Mouse (Mus musculus) large intestine, adult 2 months (tissue): ENCODE data around the gene Vmn2r71. TPM values are rescaled to one million over a fixed set of nuclear protein-coding genes. Genes with fewer than 3 reads are reported as not detected.

Source experiments
- DNase-seq: peaks from one replicate; pipeline ENCODE4 v3.0.0-alpha.2; 2012; ENCODE audit warnings: low read depth, low spot score
- WGBS: fragments of 180-500 bp; shearing (Covaris S2); methylation state at CpG from one replicate; pipeline ENCODE4 v1.1.7; 2018; 5-methylcytosine and 5-hydroxymethylcytosine counted together
- polyA plus RNA-seq: library from polyadenylated mRNA; depleted of rRNA; stranded (reverse); fragments of >200 nt; gene quantifications from 2 replicates; pipeline ENCODE4 v1.2.3, GENCODE M21; 2012; rRNA removed

The Vmn2r71 gene
- not detected in 2 replicates for polyA plus RNA-seq

GRCm38 (mm10) chr7:85562787-85563186 lies at the start of gene Vmn2r71:
TSS of gene Vmn2r71 (plus strand) at chr7:85563087.
- WGBS: 87% methylated on average over 5 of the region's 5 CpGs
- no peak for DNase-seq

GRCm38 (mm10) chr7:85542108-85542507 lies 20.8 kb upstream of the Vmn2r71 start:
- WGBS: 87% methylated on average over 2 of the region's 2 CpGs
- DNase-seq: no peak

DNA sequence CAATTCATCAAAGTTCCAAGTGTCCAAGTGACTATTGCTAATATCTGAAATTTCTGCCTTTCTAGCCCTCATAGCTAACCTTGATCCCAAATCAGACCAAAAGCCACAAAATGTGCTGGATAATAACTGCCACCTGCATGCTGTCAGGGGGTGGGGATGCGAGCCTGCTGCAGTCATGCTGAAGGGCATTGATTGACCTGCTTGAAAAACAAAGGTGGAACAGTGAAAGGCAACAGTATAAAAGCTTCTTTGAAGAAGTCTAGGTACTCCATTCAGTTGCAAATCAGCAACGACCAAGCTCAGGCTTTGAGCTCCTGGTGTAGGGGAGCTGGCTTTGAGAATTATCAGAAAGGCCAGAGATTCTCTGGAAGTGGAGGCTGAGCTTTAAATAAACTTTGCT lies 19.8 kb upstream of the Vmn2r71 start:
- 54% methylated on average over 2 of the region's 2 CpGs for WGBS
- DNase-seq: no peak

DNA sequence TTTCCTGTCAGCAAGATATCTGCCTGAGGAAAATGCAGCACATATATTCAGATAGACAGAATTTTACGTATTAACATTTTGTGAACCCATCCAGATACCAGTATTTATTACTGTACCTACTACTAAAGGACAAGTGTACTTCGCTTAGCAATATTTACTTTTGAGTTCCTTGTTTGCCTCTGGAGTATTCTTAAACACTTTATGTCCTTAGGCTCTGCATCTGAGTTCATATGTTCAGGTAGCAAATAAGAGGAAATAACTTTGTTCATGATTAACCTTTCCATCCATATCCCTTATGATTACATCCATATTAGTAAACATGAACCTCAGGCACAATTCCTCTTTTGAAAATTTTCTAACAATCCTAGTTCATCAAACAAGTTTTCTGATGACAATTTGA lies 6.2 kb downstream of the Vmn2r71 start, which contains the start of gene Vmn2r70:
Gene Vmn2r70, minus strand, starts transcription at position 101 of the 400 bp plus-strand sequence.
- 67% methylated on average over 2 of the region's 2 CpGs for WGBS
- no peak for DNase-seq

Other genes starting within 250 kb of the Vmn2r71 start
- not detected in 2 replicates for gene Vmn2r69, start 147.2 kb upstream of the Vmn2r71 start, polyA plus RNA-seq
- gene Vmn2r70, start 6.1 kb downstream of the Vmn2r71 start, polyA plus RNA-seq: not detected in 2 replicates
- gene Vmn2r72, start 192.0 kb downstream of the Vmn2r71 start, polyA plus RNA-seq: not detected in 2 replicates